Mouse (Mus musculus) T-helper 17 cell (primary cell): ENCODE data around the gene Stat2.

Experiments used
- in situ Hi-C, 2 experiments: fragments of 300-600 bp; cut with MboI, MseI; formaldehyde crosslinking; loops; 1 replicate in 1 of 2; 2 replicates in 1 of 2; pipeline ENCODE4 v1.15.1; 2025; ENCODE audit warnings: high pct_unique_total_duplicates in 2 of 2

Stat2 gene

DNA sequence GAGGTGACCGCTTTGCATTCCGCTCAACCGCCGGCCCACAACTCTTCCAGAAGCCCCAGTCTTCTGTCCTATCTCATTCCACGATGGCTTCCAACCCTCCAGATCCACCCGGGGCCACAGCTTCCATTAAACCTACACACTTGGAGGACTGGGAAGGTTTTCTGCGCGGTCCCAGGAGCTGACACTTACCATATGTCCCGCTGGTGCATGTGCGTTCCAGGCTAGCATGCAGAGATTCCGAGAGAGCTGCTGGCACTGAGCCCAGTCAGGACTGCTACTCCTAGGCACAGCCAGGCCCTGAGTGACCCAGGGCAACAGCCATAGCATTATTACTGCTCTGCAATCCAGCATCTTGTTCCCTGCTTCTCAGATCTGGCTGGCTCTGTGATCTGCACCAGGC lies 27.3 kb downstream of the Stat2 start:
- in situ Hi-C loops: no loop called here

GRCm38 (mm10) chr10:128298243-128298642 lies 27.9 kb downstream of the Stat2 start:
- in situ Hi-C loops: no loop called here

DNA sequence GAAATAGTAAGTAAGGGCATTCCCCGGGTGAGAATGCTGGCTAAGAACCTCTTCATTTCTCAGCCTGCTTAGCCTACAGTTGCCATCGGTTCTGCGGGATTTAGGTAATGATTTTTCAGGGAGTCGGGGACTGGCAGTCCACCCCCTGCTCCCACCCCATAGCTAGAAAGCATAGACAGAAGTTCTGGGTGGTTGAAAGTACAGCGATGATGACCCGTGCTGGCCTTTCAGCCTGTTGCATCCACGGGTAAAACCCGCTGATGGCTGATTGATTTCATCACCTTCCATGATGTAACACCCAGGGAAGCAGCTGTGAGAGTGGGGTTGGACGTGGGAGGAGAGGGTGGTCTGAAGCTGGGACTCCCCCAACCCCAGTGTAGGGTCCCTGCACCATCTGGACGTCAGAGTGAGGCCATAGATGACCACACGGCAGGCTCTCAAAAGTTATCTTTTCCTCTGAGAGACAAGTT lies 28.4 kb downstream of the Stat2 start, which contains the start of gene Il23a:
TSS of gene Il23a (minus strand) at position 51 of the 470 bp plus-strand sequence.
- in situ Hi-C loops: no loop called here

GRCm38 (mm10) chr10:128302357-128302756 lies 32.0 kb downstream of the Stat2 start:
- in situ Hi-C loops: no loop called here

GRCm38 (mm10) chr10:128302785-128303125 lies 32.4 kb downstream of the Stat2 start:
- in situ Hi-C loops: no loop called here

- in situ Hi-C loops: no loop called here
Measured at GRCm38 (mm10) chr10:128303126-128304021, 33.0 kb downstream of the Stat2 start, which contains the start of gene Pan2. Pan2 (plus strand) TSS chr10:128303335.

- in situ Hi-C loops: no loop called here
Measured at GRCm38 (mm10) chr10:128309654-128310053, 39.3 kb downstream of the Stat2 start.

GRCm38 (mm10) chr10:128310177-128310576 lies 39.8 kb downstream of the Stat2 start:
- in situ Hi-C loops: no loop called here

DNA sequence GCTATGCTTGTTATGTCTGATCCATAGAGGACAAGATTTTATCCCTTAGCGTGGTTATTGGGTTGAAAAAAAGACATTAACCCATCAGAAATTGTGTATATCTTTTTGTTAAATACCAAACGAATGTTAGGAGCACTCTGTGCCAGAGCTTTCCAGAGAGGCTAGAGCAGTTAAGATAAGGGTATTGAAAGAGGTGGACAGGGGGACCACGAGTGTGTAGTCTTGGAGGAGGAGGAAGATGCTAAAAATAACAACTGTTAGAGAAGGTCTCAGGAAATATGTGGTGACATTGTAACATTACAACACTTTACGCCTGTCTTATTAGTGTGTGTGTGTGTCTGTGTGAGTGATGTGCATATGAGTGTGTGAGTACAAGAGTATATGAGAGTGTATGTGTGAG lies 40.5 kb downstream of the Stat2 start:
- in situ Hi-C loops: no loop called here

DNA sequence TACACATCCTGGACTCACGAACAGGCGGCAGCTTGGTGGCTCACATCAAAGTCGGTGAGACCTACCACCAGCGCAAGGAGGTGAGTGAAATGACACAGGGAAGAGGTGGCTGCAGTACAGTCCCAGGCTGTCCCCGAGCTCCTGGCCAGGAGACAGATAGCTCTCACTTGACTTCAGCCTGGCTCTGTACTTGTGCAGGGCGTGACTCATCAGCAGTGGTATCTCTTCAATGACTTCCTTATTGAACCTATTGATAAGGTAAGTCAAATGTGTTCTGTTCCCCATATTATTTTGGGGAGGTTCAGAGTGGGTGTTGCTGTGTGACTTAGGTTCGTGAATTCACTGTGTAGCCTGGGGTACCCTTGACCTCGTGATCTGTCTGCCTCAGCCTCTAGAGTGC lies 45.2 kb downstream of the Stat2 start:
- in situ Hi-C loops: no loop called here

DNA sequence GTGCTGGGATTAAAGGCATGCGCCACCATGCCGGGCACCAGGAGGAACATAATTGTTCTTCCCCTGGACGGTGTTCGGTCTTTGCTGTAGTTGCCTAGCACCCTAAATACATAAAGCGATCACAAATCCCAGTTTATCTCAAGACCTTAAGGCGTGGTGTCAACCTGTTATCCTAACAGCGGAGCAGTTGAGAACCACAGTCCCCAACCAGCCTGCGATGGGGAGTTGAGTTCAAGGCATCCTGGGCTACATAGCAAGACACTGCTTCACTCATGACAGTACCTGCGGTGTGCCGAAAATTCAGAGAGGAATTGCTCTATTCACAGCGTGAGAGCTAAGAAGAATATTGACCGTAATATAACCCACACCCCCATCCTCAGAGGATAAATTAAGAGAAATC lies 51.3 kb downstream of the Stat2 start:
- in situ Hi-C loops: no loop called here

DNA sequence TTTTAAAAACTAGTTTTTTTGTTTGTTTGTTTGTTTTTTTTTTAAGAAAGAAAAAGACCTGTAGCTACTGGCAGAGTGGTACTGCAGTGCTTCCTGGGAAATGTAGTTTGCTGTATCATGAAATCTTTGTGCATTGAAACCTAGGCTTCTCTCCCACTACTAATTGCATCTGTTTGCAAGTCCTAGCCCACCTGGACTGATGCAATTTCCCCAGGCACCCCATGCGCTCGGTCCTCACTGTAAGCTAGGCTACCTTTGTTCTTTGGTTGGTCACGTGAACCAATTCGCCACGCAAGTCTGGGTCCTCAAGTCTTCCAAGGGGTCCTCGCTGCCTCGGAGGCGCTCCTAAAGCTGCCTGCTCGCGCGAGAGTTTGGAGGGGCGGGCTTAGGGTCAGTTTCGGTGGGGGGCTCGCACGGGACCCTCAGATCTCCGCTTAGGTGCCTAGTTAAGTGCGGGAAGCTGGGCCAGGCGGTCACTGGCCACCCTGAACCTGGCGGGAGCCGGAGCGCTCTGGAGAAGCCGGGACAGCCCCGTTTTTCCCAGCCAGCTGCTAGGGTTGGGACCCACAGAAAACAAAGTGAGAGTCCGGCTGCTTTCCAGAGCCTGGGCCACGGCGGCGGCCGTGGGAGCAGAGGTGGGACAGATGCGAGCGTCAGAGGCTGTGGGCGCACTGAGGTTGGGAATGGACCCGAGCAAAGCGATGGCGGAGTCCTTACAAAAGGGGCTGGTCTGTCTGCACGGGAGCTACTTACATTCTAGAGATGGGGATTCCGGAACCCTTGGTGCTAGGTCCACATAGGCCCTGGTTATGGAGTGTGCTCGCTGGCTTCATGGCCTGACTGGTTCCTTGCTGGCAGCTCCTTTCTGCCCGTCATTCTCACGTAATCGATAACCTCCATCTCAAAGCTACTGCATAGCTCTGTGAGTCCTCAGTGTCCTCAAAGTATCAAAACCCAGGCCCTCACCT lies 52.1 kb downstream of the Stat2 start, which contains the start of gene Cnpy2:
TSS of gene Cnpy2 (plus strand) at position 319 of the 968 bp plus-strand sequence.
- in situ Hi-C loops: no loop called here

DNA sequence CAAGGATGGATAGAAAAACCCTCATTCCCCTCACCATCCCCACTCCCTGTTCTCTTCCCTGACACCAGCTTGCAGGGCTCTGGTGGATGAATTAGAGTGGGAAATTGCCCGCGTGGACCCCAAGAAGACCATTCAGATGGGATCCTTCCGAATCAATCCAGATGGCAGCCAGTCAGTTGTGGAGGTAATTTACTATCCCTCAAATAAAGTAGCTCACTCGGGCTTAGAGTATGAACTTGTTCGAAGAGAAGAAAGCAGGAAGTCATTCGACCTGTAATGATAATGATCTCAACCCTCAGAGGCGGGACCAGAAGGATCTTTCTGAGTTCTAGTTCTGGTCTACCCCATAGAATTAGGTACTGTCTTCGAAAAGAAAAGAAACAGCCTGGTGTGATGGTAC lies 53.2 kb downstream of the Stat2 start:
- in situ Hi-C loops: no loop called here

DNA sequence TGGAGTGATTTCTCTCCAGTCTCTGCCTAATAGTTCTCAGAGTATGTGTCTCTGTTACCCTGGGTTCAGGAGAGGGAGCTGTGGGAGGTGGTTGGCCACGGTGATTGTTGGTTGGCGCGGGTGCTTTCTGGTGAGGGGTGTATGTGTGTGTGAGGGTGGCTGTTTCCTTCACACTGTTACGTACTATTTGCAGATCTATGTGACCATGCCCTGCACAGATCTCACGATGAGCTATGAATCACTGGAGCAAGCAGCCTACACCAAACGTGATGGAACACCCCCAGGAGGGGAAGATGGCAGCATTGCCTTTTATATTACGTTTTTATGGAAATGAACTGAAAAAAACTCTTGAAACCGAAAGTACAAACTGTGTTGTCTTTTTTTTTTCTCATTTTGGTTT lies 56.5 kb downstream of the Stat2 start:
- in situ Hi-C loops: no loop called here

DNA sequence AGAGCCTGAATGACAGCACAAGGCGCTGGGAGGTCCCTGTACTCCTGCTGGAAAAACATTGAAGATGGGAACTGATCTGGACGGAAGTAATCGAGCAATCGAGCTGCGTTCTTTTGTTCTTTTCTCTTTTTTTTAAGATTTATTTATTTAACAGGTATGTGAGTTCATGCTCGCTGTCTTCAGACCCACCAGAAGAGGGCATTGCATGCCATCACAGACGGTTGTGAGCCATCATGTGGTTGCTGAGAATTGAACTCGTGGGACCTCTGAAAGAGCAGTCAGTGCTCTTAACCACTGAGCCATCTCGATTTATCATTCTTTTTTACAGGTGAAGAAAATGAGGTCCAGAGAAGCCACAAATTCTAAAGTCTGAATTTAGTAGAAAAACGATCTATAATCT lies 57.3 kb downstream of the Stat2 start:
- in situ Hi-C loops: no loop called here

DNA sequence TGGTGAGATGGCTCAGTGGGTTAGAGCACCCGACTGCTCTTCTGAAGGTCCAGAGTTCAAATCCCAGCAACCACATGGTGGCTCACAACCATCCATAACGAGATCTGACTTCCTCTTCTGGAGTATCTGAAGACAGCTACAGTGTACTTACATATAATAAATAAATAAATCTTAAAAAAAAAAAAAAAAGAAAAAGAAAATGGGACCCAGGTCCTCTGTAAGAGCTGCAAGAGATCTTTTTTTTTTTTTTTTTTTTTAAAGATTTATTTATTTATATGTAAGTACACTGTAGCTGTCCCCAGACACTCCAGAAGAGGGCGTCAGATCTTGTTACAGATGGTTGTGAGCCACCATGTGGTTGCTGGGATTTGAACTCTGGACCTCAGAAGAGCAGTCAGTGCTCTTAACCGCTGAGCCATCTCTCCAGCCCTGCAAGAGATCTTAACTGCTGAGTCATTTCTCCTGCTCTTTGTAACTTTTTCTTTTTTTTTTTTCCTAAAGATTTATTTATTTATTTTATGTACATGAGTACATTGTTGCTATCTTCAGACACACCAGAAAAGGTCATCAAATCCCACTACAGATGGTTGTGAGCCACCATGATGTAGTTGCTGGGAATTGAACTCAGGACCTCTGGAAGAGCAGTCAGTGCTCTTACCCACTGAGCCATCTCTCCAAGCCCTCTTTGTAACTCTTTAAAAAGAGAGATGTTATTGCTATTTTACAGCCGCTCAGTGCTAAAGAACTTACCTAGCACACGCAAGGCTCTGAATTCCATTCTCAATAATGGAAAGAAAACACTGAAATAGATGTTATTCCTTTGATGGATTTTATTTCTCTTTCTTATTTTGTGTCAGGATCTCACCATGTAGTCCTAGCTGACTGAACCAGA lies 62.2 kb downstream of the Stat2 start:
- in situ Hi-C loops: loop anchor here in 1 of 2 experiments (10.0 kb wide), 2 partner anchors 122 to 1008 kb away; partner anchors contain the start of genes Arhgap9 and Smarcc2

DNA sequence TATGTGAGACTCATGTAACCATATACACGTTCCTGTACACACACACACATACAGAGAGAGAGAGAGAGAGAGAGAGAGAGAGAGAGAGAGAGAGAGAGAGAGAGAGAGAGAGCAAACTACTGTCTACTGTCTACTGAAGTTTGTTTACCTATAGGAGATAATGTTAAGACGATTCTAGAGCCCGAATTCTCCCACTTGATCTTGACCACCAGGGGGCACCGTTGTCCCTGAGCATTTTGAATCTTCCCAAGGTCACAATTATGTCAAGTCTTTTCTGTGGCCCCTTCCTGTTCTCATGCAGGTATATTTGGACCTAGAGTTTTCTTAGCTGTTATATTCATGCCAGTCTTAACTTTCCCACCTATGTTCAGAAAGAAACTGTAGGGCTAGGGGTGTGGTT lies 65.2 kb downstream of the Stat2 start:
- in situ Hi-C loops: loop anchor here in 1 of 2 experiments (10.0 kb wide), 2 partner anchors 119 to 1011 kb away; partner anchors contain the start of genes Arhgap9 and Smarcc2

DNA sequence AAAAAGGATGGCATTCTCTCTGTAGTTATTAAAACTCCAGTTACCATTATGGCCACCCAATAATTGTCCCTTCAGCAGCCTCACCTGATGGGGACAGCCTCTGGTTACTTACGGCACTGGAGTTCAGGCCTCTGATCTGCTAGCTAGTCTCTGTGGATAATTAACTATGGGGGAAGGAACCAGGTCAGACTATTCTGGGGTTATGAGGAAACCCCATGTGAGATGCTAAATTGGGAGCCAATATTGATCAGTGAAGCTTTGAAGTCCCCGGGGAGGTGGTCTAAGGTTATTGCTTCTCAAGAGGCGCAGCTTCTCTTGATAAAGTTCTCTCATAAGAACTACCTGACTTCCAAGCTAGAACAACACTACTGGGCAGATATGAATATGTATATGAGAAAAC lies 65.8 kb downstream of the Stat2 start:
- in situ Hi-C loops: loop anchor here in 1 of 2 experiments (10.0 kb wide), 2 partner anchors 119 to 1011 kb away; partner anchors contain the start of genes Arhgap9 and Smarcc2

- in situ Hi-C loops: loop anchor here in 1 of 2 experiments (10.0 kb wide), 2 partner anchors 118 to 1012 kb away; partner anchors contain the start of genes Arhgap9 and Smarcc2
Measured at GRCm38 (mm10) chr10:128336597-128336996, 66.2 kb downstream of the Stat2 start.
